Mouse (Mus musculus) stomach, adult 2 months (tissue): ENCODE results near the gene Ryk. TPM values are rescaled to one million over a fixed set of nuclear protein-coding genes. Genes with fewer than 3 reads are reported as not detected.

Experiments used
- polyA plus RNA-seq: library from polyadenylated mRNA; depleted of rRNA; stranded (reverse); fragments of >200 nt; gene quantifications from 2 replicates; pipeline ENCODE4 v1.2.3, GENCODE M21; 2012; rRNA removed

Ryk gene
- 15.5 and 20.2 TPM in 2 replicates for polyA plus RNA-seq

GRCm38 (mm10) chr9:102834742-102835591, at the start of gene Ryk:
Gene Ryk (plus strand): TSS chr9:102834917.

Other genes with a start within 250 kb of the Ryk start
- gene Anapc13, start 208.6 kb upstream of the Ryk start, polyA plus RNA-seq = 11.3 and 13.7 TPM in 2 replicates
- 0.50 and 0.82 TPM in 2 replicates for gene Cep63, start 208.4 kb upstream of the Ryk start, polyA plus RNA-seq
- gene Amotl2, start 118.2 kb upstream of the Ryk start, polyA plus RNA-seq = 9.6 and 13.4 TPM in 2 replicates
- 30.4 and 41.7 TPM in 2 replicates for gene Slco2a1, start 153.8 kb downstream of the Ryk start, polyA plus RNA-seq